Mouse (Mus musculus) CH12.LX (cell line): ENCODE data around the gene Rpl38. TPM values are rescaled to one million over a fixed set of nuclear protein-coding genes. Genes with fewer than 3 reads are reported as not detected.

Source experiments
- DNase-seq: peaks from one replicate; pipeline ENCODE4 v3.0.0-alpha.2; 2013; ENCODE audit errors: extremely low read depth
- H3K27ac ChIP-seq: 2 replicates; pipeline ENCODE4 v1.5.1; 2012; ENCODE audit warnings: low read depth, mild to moderate bottlenecking, control low read depth, moderate library complexity; ENCODE audit not compliant: insufficient read depth
- H3K27me3 ChIP-seq: replicated peaks from 2 replicates; pipeline ENCODE3; 2012; ENCODE audit warnings: inconsistent platforms
- H3K36me3 ChIP-seq, 2 experiments: replicated peaks in 1 of 2; 2 replicates each; pipeline versions ENCODE3 to v1.6.1; 2012; ENCODE audit warnings: inconsistent platforms in 1 of 2, low read length in 1 of 2, mild to moderate bottlenecking in 1 of 2, mixed read lengths in 1 of 2, moderate library complexity in 1 of 2; ENCODE audit not compliant: control insufficient read depth in 1 of 2, insufficient read depth in 1 of 2
- H3K4me1 ChIP-seq, 2 experiments: 2 replicates each; pipeline ENCODE4 v1.6.1; 2012; ENCODE audit warnings: inconsistent platforms in 1 of 2, moderate library complexity in 1 of 2; ENCODE audit not compliant: insufficient read depth in 2 of 2, control insufficient read depth in 1 of 2
- H3K4me2 ChIP-seq: 2 replicates; pipeline ENCODE4 v1.6.1; 2012; ENCODE audit warnings: low read depth, mild to moderate bottlenecking, control low read depth; ENCODE audit not compliant: poor library complexity, insufficient read depth, severe bottlenecking
- H3K4me3 ChIP-seq, 3 experiments: fragments of 150-350 bp in 1 of 3; sonication (generic) in 1 of 3; replicated peaks in 1 of 3; 2 replicates each; pipeline versions ENCODE3 to v1.5.1; 2011 to 2012; ENCODE audit warnings: low read depth in 2 of 3, low read length in 2 of 3, mild to moderate bottlenecking in 2 of 3, moderate library complexity in 2 of 3, control low read depth in 1 of 3, improper control_type of control experiment in 1 of 3, inconsistent platforms in 1 of 3, mixed read lengths in 1 of 3; ENCODE audit not compliant: poor library complexity in 1 of 3
- H3K79me2 ChIP-seq: replicated peaks from 2 replicates; pipeline ENCODE4 v1.6.1; 2012; ENCODE audit warnings: mild to moderate bottlenecking, moderate library complexity; ENCODE audit not compliant: control insufficient read depth, poor library complexity, insufficient read depth, severe bottlenecking; ENCODE audit errors: extremely low read depth
- H3K9ac ChIP-seq: 2 replicates; pipeline ENCODE4 v1.6.1; 2012; ENCODE audit warnings: low read depth, mild to moderate bottlenecking, control low read depth, moderate library complexity; ENCODE audit not compliant: insufficient read depth
- H3K9me3 ChIP-seq: replicated peaks from 2 replicates; pipeline ENCODE3; 2012; ENCODE audit warnings: low read length, inconsistent platforms, mixed read lengths
- BHLHE40 ChIP-seq: IDR thresholded peaks from 2 replicates; pipeline ENCODE4 v1.6.1; 2011; ENCODE audit warnings: mild to moderate bottlenecking, low read depth, low read length, improper control_type of control experiment
- CHD1 ChIP-seq: IDR thresholded peaks from 2 replicates; pipeline ENCODE4 v1.6.1; 2012; ENCODE audit warnings: low read depth, low read length, improper control_type of control experiment, inconsistent platforms
- CHD2 ChIP-seq: IDR thresholded peaks from 2 replicates; pipeline ENCODE4 v1.6.1; 2011; ENCODE audit warnings: low read length, improper control_type of control experiment
- CTCF ChIP-seq, 2 experiments: IDR thresholded peaks in 1 of 2; conservative IDR thresholded peaks in 1 of 2; 2 replicates each; pipeline ENCODE4 v1.5.1; 2011 to 2012; ENCODE audit warnings: low read depth in 2 of 2, low read length in 2 of 2, improper control_type of control experiment in 1 of 2, inconsistent platforms in 1 of 2, mild to moderate bottlenecking in 1 of 2, moderate library complexity in 1 of 2
- E2F4 ChIP-seq: IDR thresholded peaks from 2 replicates; pipeline ENCODE4 v1.6.1; 2011; ENCODE audit warnings: low read depth, low read length, improper control_type of control experiment; ENCODE audit not compliant: insufficient replicate concordance
- ELF1 ChIP-seq: IDR thresholded peaks from 2 replicates; pipeline ENCODE4 v1.6.1; 2014; ENCODE audit warnings: low read depth, mild to moderate bottlenecking, inconsistent platforms, low read length, improper control_type of control experiment
- EP300 ChIP-seq: IDR thresholded peaks from 2 replicates; pipeline ENCODE4 v1.6.1; 2011; ENCODE audit warnings: low read length, improper control_type of control experiment
- ETS1 ChIP-seq: conservative IDR thresholded peaks from 2 replicates; pipeline ENCODE4 v1.6.1; 2012; ENCODE audit warnings: low read depth, mild to moderate bottlenecking, inconsistent platforms, low read length, improper control_type of control experiment, moderate library complexity
- GABPA ChIP-seq: IDR thresholded peaks from 2 replicates; pipeline ENCODE4 v1.6.1; 2012; ENCODE audit warnings: low read depth, low read length, improper control_type of control experiment, inconsistent platforms; ENCODE audit not compliant: insufficient replicate concordance
- IRF4 ChIP-seq: IDR thresholded peaks from 2 replicates; pipeline ENCODE4 v1.6.1; 2014; ENCODE audit warnings: low read depth, mild to moderate bottlenecking, inconsistent platforms, low read length, improper control_type of control experiment
- JUND ChIP-seq: conservative IDR thresholded peaks from 2 replicates; pipeline ENCODE4 v1.6.1; 2011; ENCODE audit warnings: low read depth, low read length, improper control_type of control experiment
- KAT2A ChIP-seq: IDR thresholded peaks from 2 replicates; pipeline ENCODE4 v1.6.1; 2012; ENCODE audit warnings: low read length, improper control_type of control experiment, inconsistent platforms; ENCODE audit not compliant: insufficient replicate concordance
- MAFK ChIP-seq: IDR thresholded peaks from 2 replicates; pipeline ENCODE4 v1.6.1; 2011; ENCODE audit warnings: low read length, improper control_type of control experiment; ENCODE audit not compliant: insufficient replicate concordance
- MAX ChIP-seq: IDR thresholded peaks from 2 replicates; pipeline ENCODE4 v1.6.1; 2011; ENCODE audit warnings: low read length, improper control_type of control experiment
- MEF2A ChIP-seq: IDR thresholded peaks from 2 replicates; pipeline ENCODE4 v1.6.1; 2014; ENCODE audit warnings: low read depth, mild to moderate bottlenecking, inconsistent platforms, low read length, improper control_type of control experiment, borderline replicate concordance
- MXI1 ChIP-seq: IDR thresholded peaks from 2 replicates; pipeline ENCODE4 v1.6.1; 2011; ENCODE audit warnings: mild to moderate bottlenecking, low read depth, low read length, improper control_type of control experiment
- MYC ChIP-seq: IDR thresholded peaks from 2 replicates; pipeline ENCODE4 v1.6.1; 2011; ENCODE audit warnings: low read depth, mild to moderate bottlenecking, improper control_type of control experiment, low read length
- NELFE ChIP-seq: IDR thresholded peaks from 2 replicates; pipeline ENCODE4 v1.6.1; 2011; ENCODE audit warnings: low read depth, low read length, improper control_type of control experiment
- NRF1 ChIP-seq: IDR thresholded peaks from 2 replicates; pipeline ENCODE4 v1.6.1; 2014; ENCODE audit warnings: low read depth, mild to moderate bottlenecking, inconsistent platforms, low read length, improper control_type of control experiment, moderate library complexity
- PAX5 ChIP-seq: IDR thresholded peaks from 2 replicates; pipeline ENCODE4 v1.6.1; 2012; ENCODE audit warnings: low read length, inconsistent platforms, mixed read lengths
- POLR2A ChIP-seq: IDR thresholded peaks from 2 replicates; pipeline ENCODE4 v1.6.1; 2011; ENCODE audit warnings: low read depth, mild to moderate bottlenecking, improper control_type of control experiment, low read length
- RAD21 ChIP-seq: IDR thresholded peaks from 2 replicates; pipeline ENCODE4 v1.6.1; 2011; ENCODE audit warnings: low read depth, mild to moderate bottlenecking, low read length, improper control_type of control experiment, moderate library complexity
- RCOR1 ChIP-seq: conservative IDR thresholded peaks from 2 replicates; pipeline ENCODE4 v1.6.1; 2012; ENCODE audit warnings: low read depth, mild to moderate bottlenecking, inconsistent platforms, low read length, improper control_type of control experiment
- SIN3A ChIP-seq: IDR thresholded peaks from 2 replicates; pipeline ENCODE4 v1.6.1; 2012; ENCODE audit warnings: low read length, improper control_type of control experiment, inconsistent platforms
- TBP ChIP-seq: conservative IDR thresholded peaks from 2 replicates; pipeline ENCODE4 v1.6.1; 2011; ENCODE audit warnings: low read depth, low read length, improper control_type of control experiment
- TCF12 ChIP-seq: IDR thresholded peaks from 2 replicates; pipeline ENCODE4 v1.6.1; 2014; ENCODE audit warnings: low read depth, mild to moderate bottlenecking, inconsistent platforms, low read length, improper control_type of control experiment
- UBTF ChIP-seq: IDR thresholded peaks from 2 replicates; pipeline ENCODE4 v1.6.1; 2012; ENCODE audit warnings: low read depth, mild to moderate bottlenecking, inconsistent platforms, low read length, improper control_type of control experiment, moderate library complexity
- USF2 ChIP-seq: conservative IDR thresholded peaks from 2 replicates; pipeline ENCODE4 v1.6.1; 2011; ENCODE audit warnings: low read depth, low read length, improper control_type of control experiment
- ZKSCAN1 ChIP-seq: IDR thresholded peaks from 2 replicates; pipeline ENCODE4 v1.6.1; 2012; ENCODE audit warnings: low read depth, inconsistent platforms, low read length, improper control_type of control experiment, borderline replicate concordance
- ZMIZ1 ChIP-seq: IDR thresholded peaks from 2 replicates; pipeline ENCODE4 v1.6.1; 2012; ENCODE audit warnings: low read depth, mild to moderate bottlenecking, inconsistent platforms, low read length, improper control_type of control experiment
- ZNF384 ChIP-seq: IDR thresholded peaks from 2 replicates; pipeline ENCODE4 v1.6.1; 2012; ENCODE audit warnings: low read depth, low read length, improper control_type of control experiment, inconsistent platforms
- dilution Hi-C: fragments of 300-500 bp; cut with MboI; formaldehyde crosslinking; loops from 2 replicates; pipeline ENCODE4 v1.14.3; 2020; ENCODE audit warnings: low sequenced_read_pairs; ENCODE audit not compliant: extremely low pct_unique_long_range_greater_than_20kb, extremely low pct_ligation_motif_present
- in situ Hi-C: fragments of 300-500 bp; cut with MboI; formaldehyde crosslinking; loops from 3 replicates; pipeline ENCODE4 v1.14.3; 2019; ENCODE audit warnings: low sequenced_read_pairs, low pct_ligation_motif_present, low pct_unique_long_range_greater_than_20kb, mixed read lengths
- polyA plus RNA-seq: library from polyadenylated mRNA; unstranded; fragments of >175 nt; gene quantifications from 2 replicates; pipeline ENCODE4 v1.2.1, GENCODE M21; 2012; ENCODE audit warnings: low read depth; ENCODE audit not compliant: insufficient read length
- total RNA-seq, 2 experiments: library from RNA; depleted of rRNA; stranded (reverse); fragments of 300-350 nt in 1 of 2; fragments of >200 nt in 1 of 2; gene quantifications; 2 replicates each; pipeline ENCODE4 v1.2.3; 2012 to 2014

Rpl38 gene
- total and polyA plus RNA-seq, 3 experiments, result 1,435 to 5,556 (median 4,204) TPM

- H3K27ac ChIP-seq, result peak overlapping the region; percentile 10
- TF ChIP-seq ZMIZ1 (0 out of 2 replicates have a peak, but pooled peaks have one; percentile 37), CHD2 (no peak)
- TF ChIP-seq, all 38 proteins: peak for 1
- Histone ChIP-seq H3K79me2 (peaks cover 32% of the 10 kb centered on the region), H3K4me3 (peak overlapping the region in 2 of 3 experiments; percentile 76 to 78), H3K4me2 (no peak overlapping the region), H3K9me3 (no peaks in the 10 kb centered on the region), H3K9ac (peak overlapping the region; percentile 91; the same call in 1 of the 2 replicates), H3K4me1 (peaks cover 12 to 60% of the 10 kb centered on the region in 2 experiments), H3K36me3 (peaks cover 44 to 55% of the 10 kb centered on the region in 2 experiments), H3K27me3 (peaks cover 6% of the 10 kb centered on the region)
- no peak for DNase-seq
- dilution Hi-C loops, result no loop called here
- in situ Hi-C loops, result loop anchor here (5.0 to 25.0 kb wide), 2 partner anchors 61 to 959 kb away; partner anchors contain the start of gene Cpsf4l
These were observed 2.8 kb downstream of the Rpl38 start for GRCm38 (mm10) chr11:114671147-114671546.

GRCm38 (mm10) chr11:114672794-114673718 is 4.7 kb downstream of the Rpl38 start:
- Histone ChIP-seq H3K27ac (peak overlapping the region; percentile 36), H3K9ac (no peak overlapping the region), H3K79me2 (peaks cover 32% of the 10 kb centered on the region), H3K9me3 (no peaks in the 10 kb centered on the region), H3K36me3 (peaks cover 44 to 55% of the 10 kb centered on the region in 2 experiments), H3K4me1 (peaks cover 12 to 61% of the 10 kb centered on the region in 2 experiments), H3K4me3 (no peak overlapping the region), H3K27me3 (no peaks in the 10 kb centered on the region), H3K4me2 (no peak overlapping the region)
- in situ Hi-C loops (loop anchor here (5.0 to 25.0 kb wide), 2 partner anchors 59 to 961 kb away; partner anchors contain the start of gene Cpsf4l), dilution Hi-C loops (no loop called here)
- DNase-seq, result peak; percentile 72
- TF ChIP-seq EP300, result no peak
- no peak for TF ChIP-seq ZKSCAN1
- TF ChIP-seq NELFE, result peak; percentile 38; the same call in 1 of the 2 replicates
- no peak for TF ChIP-seq ELF1
- TF ChIP-seq POLR2A, result peak; percentile 57
- TF ChIP-seq MXI1, result no peak
- TF ChIP-seq TBP, result no peak
- TF ChIP-seq CTCF (conservative IDR thresholded peaks at IDR 0.05 in 1 of 2, IDR thresholded peaks at IDR 0.05 in 1 of 2; ENCODE audit: low read depth in 2 of 2, low read length in 2 of 2), result peak; percentile 75 to 76; a peak in 3 of 4 replicates
- no peak for TF ChIP-seq E2F4
- peak; percentile 68 for TF ChIP-seq SIN3A
- no peak for TF ChIP-seq KAT2A
- no peak for TF ChIP-seq RCOR1
- no peak for TF ChIP-seq ZNF384
- no peak for TF ChIP-seq MAFK
- TF ChIP-seq MAX, result peak; percentile 33; the same call in 1 of the 2 replicates
- TF ChIP-seq MEF2A, result peak; percentile 41; the same call in 1 of the 2 replicates
- TF ChIP-seq JUND, result no peak
- TF ChIP-seq TCF12, result no peak
- TF ChIP-seq PAX5, result no peak
- peak; percentile 58; the same call in 1 of the 2 replicates for TF ChIP-seq MYC
- TF ChIP-seq USF2, result no peak; the same call in 1 of the 2 replicates
- TF ChIP-seq ETS1, result no peak
- TF ChIP-seq IRF4, result no peak
- TF ChIP-seq UBTF, result no peak
- TF ChIP-seq BHLHE40, result no peak
- no peak for TF ChIP-seq NRF1
- TF ChIP-seq GABPA, result no peak
- peak; percentile 18 for TF ChIP-seq RAD21
- no peak for TF ChIP-seq CHD1
